Mouse (Mus musculus) liver, embryonic 14.5 days (tissue): ENCODE results near the gene Celf5.

Source experiments
- CTCF ChIP-seq: IDR thresholded peaks from 2 replicates; pipeline ENCODE4 v1.5.1; 2016; ENCODE audit warnings: antibody characterized with exemption, low read depth, control low read depth
- EP300 ChIP-seq: IDR thresholded peaks from 2 replicates; pipeline ENCODE4 v1.6.1; 2016; ENCODE audit warnings: antibody characterized with exemption, low read depth

DNA sequence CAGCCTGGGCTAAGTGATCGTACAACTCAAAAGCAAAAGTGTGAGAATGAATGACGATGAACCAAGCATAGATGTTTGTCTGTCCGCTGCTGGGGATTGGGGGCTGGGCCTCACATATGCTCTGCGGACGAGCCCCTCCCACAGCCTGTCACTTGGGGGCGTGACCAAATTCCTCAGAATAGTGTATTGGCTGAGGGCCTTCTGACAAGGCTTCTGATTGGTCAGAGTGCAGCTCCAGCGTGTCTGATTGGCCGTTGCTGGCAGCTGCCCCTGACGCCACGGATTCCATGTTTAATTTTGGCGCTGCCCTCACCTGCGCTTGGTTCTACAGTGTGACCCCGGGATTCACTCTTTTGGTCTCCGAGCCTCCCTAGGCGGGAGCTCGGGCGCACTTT lies 49.6 kb downstream of the Celf5 start:
- 0 out of 2 replicates have a peak, but pooled peaks have one; percentile 6 for TF ChIP-seq CTCF
- TF ChIP-seq EP300 = 0 out of 2 replicates have a peak, but pooled peaks have one; percentile 36
